Mouse (Mus musculus) liver (tissue): ENCODE measurements around the gene Acvr1.

Experiments used
- DNase-seq: peaks from one replicate; pipeline ENCODE4 v3.0.0-alpha.2; 2020; ENCODE audit warnings: mixed read lengths

The Acvr1 gene

DNA sequence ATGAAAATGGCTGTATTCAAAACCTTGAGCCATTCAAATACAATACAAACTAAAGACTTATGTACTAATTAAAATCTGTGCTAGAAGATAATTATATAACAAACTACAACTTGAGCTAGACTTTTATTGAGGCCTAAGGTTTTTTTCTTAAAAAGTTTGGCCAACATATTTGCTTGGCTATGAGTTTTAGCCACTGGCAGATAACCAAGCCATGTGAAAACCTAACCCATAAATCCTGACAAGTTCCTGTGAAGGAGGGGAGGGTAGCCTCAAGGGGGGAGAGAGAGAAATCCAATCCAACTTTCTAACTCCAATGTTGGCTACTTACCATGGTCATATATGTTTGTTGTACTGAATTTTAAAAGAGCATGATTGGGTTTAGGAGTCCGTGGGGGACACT is 48.4 kb downstream of the Acvr1 start:
- no peak for DNase-seq

DNA sequence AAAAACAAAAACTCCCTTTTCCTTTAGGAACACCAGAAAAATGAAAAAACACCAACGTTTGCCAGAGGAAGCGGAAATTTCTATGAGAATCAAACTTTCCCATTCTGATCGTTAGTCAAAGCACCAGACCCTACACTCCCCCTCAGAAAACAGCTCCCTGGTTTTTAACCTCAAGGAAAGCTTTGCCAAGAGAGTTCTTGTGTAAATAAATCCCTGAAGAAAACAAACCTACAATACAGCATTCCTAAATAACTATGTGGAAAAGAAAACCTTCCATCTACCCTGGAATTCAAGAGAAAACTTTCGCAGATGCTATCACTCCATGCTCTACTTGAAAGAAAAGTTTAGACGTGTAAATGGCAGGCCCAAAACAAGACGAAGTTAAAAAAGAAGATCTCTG is 50.0 kb downstream of the Acvr1 start:
- DNase-seq: no peak

DNA sequence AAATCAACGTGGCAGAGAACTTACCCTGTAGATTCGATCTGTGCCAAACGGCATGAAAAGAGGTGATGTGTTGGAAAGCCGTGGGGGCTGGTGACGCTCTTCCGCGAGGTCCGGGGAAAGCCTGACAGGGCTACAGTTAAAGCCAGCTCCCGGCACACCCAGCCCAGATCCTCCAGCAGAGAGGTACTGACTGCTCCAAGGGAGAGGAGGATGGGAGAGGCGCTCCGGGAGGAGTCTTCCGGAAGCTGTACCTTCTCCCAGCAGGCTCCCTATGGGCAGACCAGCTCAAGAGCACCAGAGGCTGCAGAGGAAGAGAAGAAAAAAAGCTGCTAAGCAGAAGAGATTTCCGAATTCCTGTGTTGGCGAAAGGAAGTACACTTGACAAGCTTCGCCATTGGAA is 51.0 kb downstream of the Acvr1 start:
- DNase-seq: no peak

DNA sequence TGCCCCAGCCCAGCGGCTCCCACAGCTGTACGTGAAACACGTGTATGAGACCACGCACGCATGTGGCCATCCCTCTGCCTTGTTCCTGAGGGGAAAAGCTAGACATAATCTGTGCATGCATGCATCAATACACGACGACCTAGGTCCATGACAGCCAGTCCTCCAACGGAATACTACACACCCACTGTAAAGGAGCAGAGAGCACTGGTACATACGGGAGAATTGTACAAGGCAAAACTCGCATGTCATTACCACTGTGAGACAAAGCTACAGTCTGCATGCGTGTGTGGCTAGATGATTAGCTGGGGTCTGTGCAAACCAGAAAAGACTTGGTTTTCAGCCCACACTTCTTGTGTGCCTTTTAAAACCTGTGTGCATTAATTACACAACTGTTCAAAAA is 52.5 kb downstream of the Acvr1 start:
- DNase-seq: no peak

DNA sequence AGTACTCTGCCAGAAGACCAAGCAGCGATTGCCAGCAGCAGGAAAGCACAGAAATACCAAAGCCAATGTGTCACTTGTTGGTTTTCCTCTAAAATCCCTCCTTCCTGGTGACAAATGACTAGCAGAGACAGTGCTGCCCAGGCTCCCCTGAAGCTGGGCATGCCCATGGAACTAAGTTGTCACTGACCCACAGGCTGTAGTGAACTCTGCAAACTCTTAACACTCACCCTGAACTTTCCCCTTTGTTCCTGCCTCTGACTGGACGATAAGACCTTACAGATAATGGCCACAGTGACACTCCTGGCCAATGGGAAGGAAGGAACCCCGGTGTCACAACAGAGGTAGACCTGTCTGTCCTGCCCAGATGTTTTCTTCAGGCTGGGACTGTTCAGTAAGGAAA is 53.7 kb downstream of the Acvr1 start:
- peak; percentile 5 for DNase-seq

DNA sequence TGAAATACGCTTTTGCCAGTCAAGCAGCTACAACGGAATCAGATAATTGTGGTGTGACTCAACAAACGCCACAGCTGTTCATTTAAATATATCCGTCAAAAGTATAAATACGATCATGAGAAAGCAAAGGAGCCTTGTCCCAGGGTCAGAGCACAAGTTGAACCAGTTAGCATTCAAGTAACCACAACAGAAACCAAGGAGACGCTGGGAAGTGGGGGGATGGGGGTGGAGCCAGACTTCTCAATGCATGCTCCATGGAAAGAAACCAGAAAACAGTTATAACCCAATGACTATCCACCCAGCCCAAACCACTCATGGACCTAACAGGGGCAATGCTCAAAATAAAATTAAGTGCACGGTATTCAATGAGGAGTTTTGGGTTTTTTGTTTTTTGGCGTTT is 56.8 kb downstream of the Acvr1 start:
- no peak for DNase-seq

DNA sequence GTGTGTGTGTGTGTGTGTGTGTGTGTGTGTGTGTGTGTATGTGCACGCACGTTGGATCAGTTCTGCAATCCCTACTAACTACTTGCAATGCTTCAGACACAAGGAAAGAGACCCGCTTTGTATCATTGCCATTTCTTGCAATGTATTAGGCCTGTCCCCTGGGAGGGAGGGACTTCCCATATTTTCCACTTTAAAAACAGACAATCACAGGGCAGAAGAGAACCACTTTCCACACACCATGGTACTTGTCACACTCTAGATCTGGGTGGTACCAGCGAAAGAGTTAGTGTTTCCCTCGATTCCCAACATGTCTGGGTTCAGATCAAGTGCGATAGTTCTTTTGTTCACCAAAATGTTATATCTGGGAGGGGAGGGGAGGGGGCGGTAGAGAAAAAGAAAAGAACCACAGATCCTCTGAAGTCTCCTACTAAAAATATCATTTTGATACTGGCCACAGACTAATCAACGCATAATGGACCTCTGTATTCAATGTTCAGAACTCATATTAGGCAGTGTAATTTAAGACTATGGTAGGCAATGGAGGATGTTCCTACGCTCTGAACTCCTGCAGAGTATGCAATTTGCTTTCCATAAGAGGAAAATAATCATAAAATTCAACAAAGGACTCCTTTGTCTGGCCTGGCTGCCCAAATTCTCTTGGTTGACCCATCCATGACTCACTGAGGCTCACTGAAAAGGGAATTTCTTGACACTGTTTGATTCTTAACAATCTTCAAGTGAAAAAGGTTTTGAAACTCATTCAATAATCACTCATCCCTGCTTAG is 61.5 kb downstream of the Acvr1 start:
- no peak for DNase-seq

DNA sequence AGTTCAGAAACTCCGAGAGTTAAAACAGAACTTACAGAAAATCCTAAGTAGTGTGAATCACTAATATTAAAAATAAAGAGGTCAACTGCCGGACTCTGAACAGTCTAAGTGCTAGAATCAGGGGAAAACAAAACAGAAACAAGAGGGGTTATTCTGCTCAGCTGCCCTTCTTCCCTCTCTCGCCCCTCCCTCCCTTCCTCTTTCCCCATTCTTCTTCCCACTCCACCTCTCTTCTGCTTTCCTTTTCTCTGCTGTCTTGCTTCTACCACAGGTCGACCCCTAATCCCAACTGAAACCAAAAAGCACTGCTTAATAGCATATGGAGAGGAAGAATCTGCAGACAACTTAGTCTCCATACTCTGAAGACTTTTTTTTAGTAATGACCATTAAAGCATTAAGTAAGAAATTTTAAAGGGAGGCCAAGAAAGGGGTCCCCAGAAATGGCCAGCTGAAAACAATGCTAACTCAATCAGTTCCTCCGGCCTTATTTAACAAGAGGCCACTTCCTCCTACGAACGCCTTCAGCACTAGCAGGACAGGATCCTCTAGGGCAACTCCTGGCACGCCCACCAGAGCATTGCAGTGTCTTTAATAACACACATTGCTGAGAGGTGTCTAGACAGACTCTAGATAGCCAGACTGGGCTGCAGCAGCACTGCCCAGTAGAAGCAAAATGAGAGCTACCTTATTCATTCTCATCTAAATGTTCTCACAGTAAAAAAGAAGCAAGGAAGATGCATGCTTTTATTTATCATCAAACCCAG is 70.1 kb downstream of the Acvr1 start:
- DNase-seq: no peak

DNA sequence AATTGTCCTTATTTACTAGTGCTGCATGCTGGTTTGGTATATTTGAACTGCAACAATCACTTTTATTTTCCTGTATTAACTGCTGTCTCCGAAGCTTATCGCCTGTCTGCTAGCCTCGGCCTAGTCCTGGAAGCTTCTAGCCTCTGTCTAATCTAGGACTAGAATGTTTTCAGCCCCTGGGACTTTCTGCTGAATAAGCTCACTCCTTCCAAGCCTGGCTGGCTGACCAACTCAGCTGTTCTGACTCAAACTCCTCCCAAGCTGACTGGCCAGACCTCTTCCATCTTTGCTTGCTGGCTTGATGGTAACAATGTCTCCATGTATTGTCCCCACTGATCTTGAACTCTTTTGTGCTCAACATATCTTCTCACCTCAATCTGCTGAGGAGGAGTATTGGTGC is 71.7 kb downstream of the Acvr1 start:
- no peak for DNase-seq

DNA sequence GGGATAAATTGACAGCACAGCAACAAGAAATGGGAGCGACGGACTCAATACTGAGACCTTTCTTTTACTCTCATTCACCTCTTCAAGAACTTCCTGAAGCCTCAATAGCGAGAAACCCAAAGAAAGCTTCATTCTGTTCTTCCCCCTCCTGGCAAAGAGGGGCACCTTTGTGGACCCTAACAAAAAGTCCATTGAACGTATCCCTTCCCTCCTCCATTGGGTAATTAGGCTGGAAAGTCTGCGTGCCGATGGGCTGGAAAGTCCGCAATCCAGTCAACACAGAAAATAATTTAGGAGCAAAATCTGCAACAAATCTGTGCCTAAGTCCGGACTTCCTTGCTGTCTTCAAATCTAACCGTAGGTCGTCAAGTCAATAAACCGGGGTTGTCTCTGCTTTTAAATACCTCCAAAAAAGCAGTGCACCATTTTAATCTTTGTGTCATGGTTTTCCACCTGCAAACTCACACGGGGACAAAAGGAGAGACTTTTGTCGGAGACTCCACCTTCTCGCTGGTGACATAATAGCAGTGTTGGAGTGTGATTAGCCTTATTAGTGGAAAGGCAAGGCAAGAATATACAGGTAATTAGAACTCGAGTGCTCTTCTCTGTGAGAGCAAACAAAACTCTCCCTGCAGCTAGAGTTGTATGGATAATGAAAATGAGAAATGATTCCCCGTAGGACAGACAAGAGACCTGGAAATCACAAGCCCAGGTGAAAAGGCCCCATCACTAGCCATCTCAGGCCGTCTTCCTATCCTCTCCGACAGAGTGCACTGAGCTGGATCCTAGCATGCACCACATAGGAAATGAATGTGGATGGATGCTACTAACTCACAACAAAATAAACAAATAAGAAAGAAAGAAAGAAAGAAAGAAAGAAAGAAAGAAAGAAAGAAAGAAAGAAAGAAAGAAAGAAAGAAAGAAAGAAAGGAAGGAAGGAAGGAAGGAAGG is 73.0 kb downstream of the Acvr1 start:
- DNase-seq: no peak

DNA sequence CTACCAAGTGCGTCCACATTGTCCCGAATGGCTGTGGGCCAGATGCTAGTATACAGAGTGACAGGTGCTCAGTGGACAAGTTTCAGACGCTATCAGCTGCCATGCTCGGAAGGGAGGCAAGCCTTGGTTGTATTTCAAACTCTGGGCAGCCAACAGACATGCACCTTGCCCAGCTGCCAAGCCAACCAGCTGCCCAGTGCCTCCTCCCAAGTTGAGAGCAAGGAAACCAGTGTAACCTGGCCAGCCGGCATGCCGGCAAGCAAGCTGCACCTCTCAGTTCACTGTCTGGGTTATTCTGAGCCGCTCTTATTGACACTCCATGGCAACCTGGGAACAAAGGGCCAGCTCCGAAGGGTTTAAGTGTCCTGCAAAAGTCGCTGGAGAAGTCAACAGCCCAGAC is 77.7 kb downstream of the Acvr1 start:
- DNase-seq: no peak

DNA sequence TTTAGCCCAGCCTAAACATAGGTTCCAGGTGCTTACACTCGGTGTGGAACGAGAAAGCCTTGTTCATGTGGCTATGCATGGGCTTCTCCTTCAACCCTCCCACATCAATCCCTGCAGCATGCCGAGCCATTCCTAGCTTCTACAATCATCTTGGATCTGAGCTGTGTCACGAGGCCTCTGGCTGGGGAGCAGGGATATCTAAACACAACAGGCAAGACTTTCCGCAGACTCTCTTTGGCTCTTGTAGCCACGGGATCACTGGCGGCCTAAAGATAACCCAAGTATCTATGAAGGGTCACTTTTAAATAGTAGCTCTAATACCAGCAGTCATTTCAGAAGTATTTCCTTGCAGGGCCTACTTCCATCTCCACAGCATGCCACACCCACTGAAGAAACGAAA is 78.6 kb downstream of the Acvr1 start:
- DNase-seq: no peak

DNA sequence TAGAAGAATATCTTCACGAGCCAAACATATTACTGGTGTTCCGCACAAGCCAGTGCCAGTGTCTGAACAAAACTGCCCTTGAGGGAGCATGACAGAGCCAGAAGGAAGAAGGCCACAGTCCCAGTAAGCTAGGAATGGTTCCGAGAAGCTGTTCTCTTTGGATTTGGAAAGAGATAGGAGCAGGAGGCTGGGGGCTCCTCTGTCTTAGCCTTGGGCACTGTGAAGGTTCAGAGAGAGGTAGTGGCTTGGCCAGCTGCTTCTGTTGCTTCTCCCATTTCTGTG is 79.7 kb downstream of the Acvr1 start:
- no peak for DNase-seq

DNA sequence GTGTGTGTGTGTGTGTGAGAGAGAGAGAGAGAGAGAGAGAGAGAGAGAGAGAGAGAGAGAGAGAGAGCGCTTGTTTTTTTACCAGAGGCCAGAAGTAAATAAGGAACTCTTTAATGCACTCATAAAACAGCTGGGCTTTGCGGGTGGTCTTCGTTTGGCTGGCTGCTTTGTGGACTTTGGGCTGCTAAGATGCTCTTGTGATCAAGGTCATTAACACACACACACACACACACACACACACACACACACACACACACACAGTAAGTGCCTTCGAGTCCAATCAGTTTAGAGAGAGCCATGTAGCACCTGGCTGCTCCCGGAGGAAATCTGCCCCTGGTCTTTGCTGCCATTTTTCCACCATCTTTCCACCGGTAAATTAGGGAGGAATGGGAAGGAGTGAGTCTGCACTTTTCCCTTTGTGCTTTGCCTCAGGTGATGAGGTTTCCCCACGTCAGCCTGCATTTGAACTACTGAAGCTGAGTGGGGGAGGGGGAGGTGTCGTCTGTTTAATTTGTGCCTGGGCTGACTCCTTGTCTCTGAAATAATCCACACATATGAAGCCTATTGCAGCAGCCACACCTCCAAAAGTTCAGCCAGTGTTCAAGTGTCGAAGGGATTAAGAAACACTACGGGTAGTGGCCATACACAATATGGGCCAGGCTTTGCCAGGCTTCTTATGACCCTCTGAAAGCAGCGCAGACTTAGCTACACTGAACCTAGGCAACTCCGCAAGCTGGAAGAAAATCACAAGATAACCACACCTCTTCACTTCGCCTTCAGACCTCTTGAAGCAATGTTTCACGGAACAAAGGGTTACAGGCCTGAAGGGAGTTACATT is 80.3 kb downstream of the Acvr1 start:
- no peak for DNase-seq

DNA sequence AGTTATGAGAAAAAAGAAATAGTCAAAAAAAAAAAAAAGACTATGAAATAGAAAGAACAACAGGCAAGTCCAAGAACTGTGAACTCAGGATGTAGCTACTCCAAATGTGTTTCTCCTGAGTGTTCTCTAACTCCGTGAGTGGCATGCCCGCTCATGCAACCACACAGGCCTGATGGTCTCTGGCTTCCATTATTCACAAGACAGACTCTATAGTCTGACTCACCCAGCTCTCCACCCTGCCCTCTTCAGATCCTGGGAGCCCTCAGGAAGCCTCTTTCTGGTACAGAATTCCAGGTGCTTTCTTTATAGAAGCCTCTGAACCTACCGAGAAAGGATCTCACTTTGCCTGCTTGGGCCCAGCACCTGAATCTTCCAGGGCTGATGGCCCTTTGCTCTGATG is 81.3 kb downstream of the Acvr1 start:
- no peak for DNase-seq

DNA sequence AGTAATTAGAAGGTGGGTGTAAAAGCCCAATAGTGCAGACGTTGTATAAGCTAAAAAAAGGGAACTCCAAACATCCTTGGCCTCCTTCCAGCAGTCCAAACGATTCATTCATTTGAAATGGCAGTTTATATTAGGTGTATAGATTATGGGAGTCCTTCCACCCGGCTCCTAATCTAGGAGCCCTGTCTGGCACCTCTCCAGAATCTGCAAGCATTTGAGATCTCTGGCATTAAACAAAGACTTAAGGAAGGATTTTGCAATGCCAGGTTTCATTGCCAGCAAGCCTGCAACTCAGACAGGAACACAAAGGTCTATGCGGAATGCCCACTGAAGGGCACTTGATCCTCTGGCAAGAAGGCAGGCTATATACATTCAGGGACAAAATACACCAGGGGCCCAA is 81.8 kb downstream of the Acvr1 start:
- no peak for DNase-seq

DNA sequence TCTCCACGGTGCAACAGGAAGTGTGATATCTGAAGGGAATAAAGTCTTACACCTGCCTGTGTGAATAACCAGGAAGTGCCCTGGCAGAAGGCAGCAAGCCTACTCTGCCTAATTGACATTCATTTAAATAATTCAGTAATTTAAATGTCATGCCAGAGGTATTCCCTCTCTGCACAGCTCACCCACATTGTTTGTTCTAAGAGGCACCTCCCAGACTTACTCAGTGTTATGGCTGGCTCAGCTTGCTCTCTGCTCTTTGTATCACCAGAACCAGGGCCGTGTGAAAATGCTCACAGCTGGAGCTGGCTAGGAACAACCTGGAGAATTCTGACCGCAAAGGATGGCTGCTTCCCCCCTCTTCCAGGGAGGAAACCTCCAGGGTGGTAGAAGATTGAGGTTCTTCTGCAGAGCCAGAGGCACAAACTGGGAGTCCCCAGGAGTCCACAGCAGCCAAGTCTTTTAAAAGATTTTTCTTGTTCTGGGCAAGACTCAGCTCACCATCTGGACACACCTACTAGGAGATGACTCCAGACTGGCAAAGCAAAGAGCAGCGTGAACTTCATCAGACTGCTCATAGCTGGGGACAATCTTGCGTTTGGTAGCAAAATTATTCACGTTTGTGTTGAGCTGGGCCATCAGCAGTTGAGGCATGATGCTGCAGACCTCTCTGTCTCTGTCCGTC is 82.5 kb downstream of the Acvr1 start:
- no peak for DNase-seq

DNA sequence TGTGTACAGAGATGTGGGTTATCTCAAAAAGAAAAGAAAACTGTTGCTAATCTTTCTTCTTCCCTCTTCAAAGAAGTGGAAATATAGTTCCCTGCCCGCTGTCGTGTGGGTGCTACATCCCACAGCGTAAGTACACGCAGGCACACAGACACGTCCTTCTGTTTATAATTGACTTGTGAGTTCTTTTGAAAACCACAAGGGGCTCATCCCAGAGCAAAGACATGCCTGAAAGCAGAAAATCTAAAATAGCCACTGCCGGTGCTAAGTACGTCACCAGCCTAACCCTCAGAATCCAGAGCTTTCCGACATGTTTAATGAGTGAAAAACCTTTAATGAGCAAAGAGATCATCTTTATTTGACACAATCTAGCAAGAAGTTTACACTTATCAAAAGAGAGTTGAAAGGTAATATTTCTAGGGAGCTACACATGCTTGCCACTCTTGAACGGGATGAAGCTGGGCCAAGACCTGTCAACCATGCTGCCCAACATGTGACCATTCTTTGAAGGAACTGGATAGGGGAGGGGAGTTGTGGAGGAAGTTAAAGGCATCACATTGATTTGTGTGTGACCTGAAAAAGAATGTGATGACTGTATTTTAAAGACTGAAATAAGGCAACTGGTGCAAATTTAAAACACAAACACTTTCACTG is 85.4 kb downstream of the Acvr1 start:
- no peak for DNase-seq

DNA sequence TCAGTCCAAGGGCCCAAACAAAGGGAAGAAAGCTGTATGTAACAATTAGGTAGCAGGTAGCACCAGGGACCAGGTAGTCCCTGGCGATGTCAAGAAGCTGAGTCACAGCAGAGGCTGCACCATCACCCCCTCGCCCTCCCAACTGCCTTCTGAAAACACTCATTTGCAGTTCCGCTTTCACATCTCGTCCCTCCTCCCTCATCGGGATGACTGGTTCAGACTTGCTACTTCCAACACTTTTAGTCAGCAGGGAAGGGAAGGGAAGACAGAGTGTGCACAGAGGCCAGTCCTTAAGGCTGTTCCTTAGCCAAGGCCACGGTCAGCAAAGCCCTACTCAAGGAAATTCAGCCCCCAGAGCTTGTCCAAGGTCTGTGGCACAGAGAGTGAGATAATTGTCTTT is 86.2 kb downstream of the Acvr1 start:
- DNase-seq: no peak

DNA sequence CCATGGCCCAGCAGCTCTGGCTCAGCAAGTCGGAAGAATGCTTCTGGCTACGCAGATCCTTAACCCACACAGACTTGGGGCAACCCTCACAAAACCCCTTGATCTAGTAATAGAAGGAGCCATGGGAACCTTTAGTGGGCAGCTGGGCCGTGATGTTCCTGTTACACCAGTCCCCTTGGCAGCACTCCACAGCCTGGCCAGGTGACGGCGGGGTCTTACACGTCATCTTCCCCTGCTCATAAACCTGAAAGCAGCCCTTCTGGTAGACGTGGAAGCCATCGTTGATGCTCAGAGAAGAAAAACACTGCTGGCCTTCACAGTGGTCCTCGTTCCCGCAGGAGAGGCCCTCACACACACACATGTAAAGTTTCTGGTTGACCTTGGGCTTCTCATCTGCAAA is 87.4 kb downstream of the Acvr1 start:
- DNase-seq: no peak

DNA sequence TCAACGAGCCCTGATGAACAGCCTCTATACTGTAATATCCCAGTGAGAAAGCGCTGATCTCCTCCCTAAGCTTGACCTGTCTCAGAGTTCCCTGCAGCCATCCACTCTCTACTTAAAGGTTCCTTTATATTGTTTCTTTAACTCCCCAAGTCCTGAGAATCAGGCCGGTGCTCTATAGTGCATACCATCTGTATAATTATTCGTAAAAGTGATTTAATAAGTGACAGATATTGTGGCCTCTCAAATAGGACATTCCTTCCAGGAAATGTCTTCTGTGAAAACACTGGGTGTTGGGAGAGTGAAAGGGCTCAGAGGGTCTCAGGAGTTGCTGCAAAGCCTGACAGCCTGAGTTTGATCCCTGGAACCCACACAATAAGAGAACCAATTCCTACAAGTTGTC is 88.8 kb downstream of the Acvr1 start:
- DNase-seq: no peak
